Mouse (Mus musculus): ENCODE measurements around the gene Kcnj5.

- TF ChIP-seq CTCF (IDR thresholded peaks at IDR 0.05; ENCODE audit: borderline replicate concordance, insufficient read depth, low read depth, low read length) (no peak), POLR2A (IDR thresholded peaks at IDR 0.05; ENCODE audit: borderline replicate concordance, insufficient read depth, low read length) (no peak)
These were observed 1.2 kb downstream of the Kcnj5 start for GRCm38 (mm10) chr9:32342929-32343328.
